Mouse (Mus musculus) heart, adult 2 months (tissue): Measurements from ENCODE around the gene Bcar3. TPM values are rescaled to one million over a fixed set of nuclear protein-coding genes. Genes with fewer than 3 reads are reported as not detected.

Source experiments
- DNase-seq, 2 experiments: peaks; one replicate each; pipeline ENCODE4 v3.0.0; 2021
- H3K27ac ChIP-seq: fragments of 200-600 bp; 2 replicates; pipeline ENCODE4 v1.8.1; 2022
- H3K27me3 ChIP-seq: fragments of 200-500 bp; 2 replicates; pipeline ENCODE4 v1.6.1; 2012; ENCODE audit warnings: mild to moderate bottlenecking, low read length, inconsistent platforms, mixed read lengths; ENCODE audit not compliant: control insufficient read depth, insufficient read depth
- H3K36me3 ChIP-seq: fragments of 200-500 bp; 2 replicates; pipeline ENCODE4 v1.6.1; 2012; ENCODE audit warnings: low read length, inconsistent platforms; ENCODE audit not compliant: control insufficient read depth, insufficient read depth
- H3K4me1 ChIP-seq: fragments of 200-500 bp; 2 replicates; pipeline ENCODE4 v1.6.1; 2011; ENCODE audit warnings: low read length; ENCODE audit not compliant: control insufficient read depth, insufficient read depth
- H3K4me3 ChIP-seq: fragments of 200-600 bp; 2 replicates; pipeline ENCODE4 v1.8.1; 2022
- H3K79me2 ChIP-seq: fragments of 200-500 bp; replicated peaks from 2 replicates; pipeline ENCODE4 v1.6.1; 2012; ENCODE audit warnings: mild to moderate bottlenecking, inconsistent platforms, low read length, moderate library complexity, mixed read lengths; ENCODE audit not compliant: control insufficient read depth, insufficient read depth
- H3K9ac ChIP-seq: fragments of 200-500 bp; 2 replicates; pipeline ENCODE4 v1.6.1; 2012; ENCODE audit warnings: low read depth, mild to moderate bottlenecking, control low read depth, inconsistent platforms, low read length, mixed read lengths
- CTCF ChIP-seq: fragments of 200-600 bp; IDR thresholded peaks from 2 replicates; pipeline ENCODE4 v1.8.1; 2022; ENCODE audit warnings: antibody characterized with exemption, mild to moderate bottlenecking, moderate library complexity
- EP300 ChIP-seq: fragments of 200-500 bp; IDR thresholded peaks from 2 replicates; pipeline ENCODE4 v1.6.1; 2011; ENCODE audit warnings: low read depth, low read length, control low read depth; ENCODE audit not compliant: insufficient read depth
- POLR2A ChIP-seq: fragments of 200-500 bp; IDR thresholded peaks from 2 replicates; pipeline ENCODE4 v1.6.1; 2011; ENCODE audit warnings: mild to moderate bottlenecking, low read depth, low read length, control low read depth; ENCODE audit not compliant: insufficient read depth
- WGBS: fragments of 180-500 bp; shearing (Covaris S2); methylation state at CpG from one replicate; pipeline ENCODE4 v1.1.7; 2018; 5-methylcytosine and 5-hydroxymethylcytosine counted together
- intact Hi-C: fragments of 180-260 bp; cut with DNase I; formaldehyde crosslinking; loops from one replicate; pipeline ENCODE4 v1.15.1; 2025
- polyA plus RNA-seq: library from polyadenylated mRNA; depleted of rRNA; stranded (reverse); fragments of >200 nt; gene quantifications from 2 replicates; pipeline ENCODE4 v1.2.3, GENCODE M21; 2012
- total RNA-seq, 2 experiments: library from RNA; stranded (reverse); gene quantifications; 2 replicates each; pipeline ENCODE4 v1.2.3; 2021

Bcar3 gene
- total and polyA plus RNA-seq, 3 experiments: 4.7 to 10.2 (median 7.5) TPM

- H3K27ac ChIP-seq: no peak overlapping the region
- no peak for TF ChIP-seq CTCF
- TF ChIP-seq POLR2A: no peak
- no peak for TF ChIP-seq EP300
- peaks cover 4% of the 10 kb centered on the region; the same call in 1 of the 2 replicates for H3K4me1 ChIP-seq
- no peaks in the 10 kb centered on the region for H3K27me3 ChIP-seq
- DNase-seq: no peak
- intact Hi-C loops: no loop called here
- H3K79me2 ChIP-seq: no peaks in the 10 kb centered on the region
- no peak overlapping the region for H3K4me3 ChIP-seq
- H3K9ac ChIP-seq: no peak overlapping the region
- 68% methylated on average over 8 of the region's 8 CpGs for WGBS
- H3K36me3 ChIP-seq: no peaks in the 10 kb centered on the region
Measured at GRCm38 (mm10) chr3:122458743-122459142, 164.8 kb downstream of the Bcar3 start.

GRCm38 (mm10) chr3:122460848-122461511, 167.0 kb downstream of the Bcar3 start:
- Histone ChIP-seq H3K36me3 (no peaks in the 10 kb centered on the region), H3K4me3 (no peak overlapping the region), H3K27me3 (no peaks in the 10 kb centered on the region), H3K79me2 (no peaks in the 10 kb centered on the region), H3K4me1 (peaks cover 4% of the 10 kb centered on the region; the same call in 1 of the 2 replicates), H3K9ac (no peak overlapping the region), H3K27ac (no peak overlapping the region)
- TF ChIP-seq CTCF (no peak), EP300 (no peak), POLR2A (no peak)
- intact Hi-C loops: no loop called here
- WGBS: 53% methylated on average over 8 of the region's 8 CpGs
- no peak for DNase-seq

GRCm38 (mm10) chr3:122461512-122461881, 167.6 kb downstream of the Bcar3 start:
- Histone ChIP-seq H3K36me3 (no peaks in the 10 kb centered on the region), H3K4me3 (no peak overlapping the region), H3K9ac (no peak overlapping the region), H3K79me2 (no peaks in the 10 kb centered on the region), H3K27ac (no peak overlapping the region), H3K27me3 (no peaks in the 10 kb centered on the region), H3K4me1 (peaks cover 4% of the 10 kb centered on the region)
- no peak for TF ChIP-seq POLR2A
- TF ChIP-seq CTCF: no peak
- no peak for TF ChIP-seq EP300
- intact Hi-C loops: no loop called here
- no peak for DNase-seq
- WGBS: 89% methylated on average over 11 of the region's 11 CpGs

GRCm38 (mm10) chr3:122461932-122462871, 168.3 kb downstream of the Bcar3 start:
- H3K4me3 ChIP-seq: no peak overlapping the region
- peaks cover 4% of the 10 kb centered on the region for H3K4me1 ChIP-seq
- no peaks in the 10 kb centered on the region for H3K79me2 ChIP-seq
- TF ChIP-seq POLR2A: no peak
- no peak for TF ChIP-seq EP300
- TF ChIP-seq CTCF: peak; percentile 9; the same call in 1 of the 2 replicates
- no peak overlapping the region for H3K27ac ChIP-seq
- 58% methylated on average over 18 of the region's 18 CpGs for WGBS
- no peaks in the 10 kb centered on the region for H3K36me3 ChIP-seq
- H3K27me3 ChIP-seq: no peaks in the 10 kb centered on the region
- intact Hi-C loops: loop anchor here (2.0 kb wide), 1 partner anchor 41 kb away; no protein-coding TSS in a partner anchor
- DNase-seq: peak; percentile 53 to 61
- H3K9ac ChIP-seq: no peak overlapping the region

- Histone ChIP-seq H3K79me2 (no peaks in the 10 kb centered on the region), H3K4me3 (no peak overlapping the region), H3K36me3 (no peaks in the 10 kb centered on the region), H3K4me1 (peaks cover 4% of the 10 kb centered on the region), H3K27ac (no peak overlapping the region), H3K27me3 (no peaks in the 10 kb centered on the region), H3K9ac (no peak overlapping the region)
- no peak for DNase-seq
- TF ChIP-seq POLR2A: no peak
- TF ChIP-seq CTCF: no peak
- no peak for TF ChIP-seq EP300
- intact Hi-C loops: loop anchor here (2.0 kb wide), 1 partner anchor 42 kb away; no protein-coding TSS in a partner anchor
- WGBS: 90% methylated on average over 9 of the region's 9 CpGs
Measured at GRCm38 (mm10) chr3:122463166-122463565, 169.2 kb downstream of the Bcar3 start.
